Mouse (Mus musculus): ENCODE results near the gene Heatr1.
"Not testable (repeated sequence)": the region's sequence is repeated elsewhere in the genome, so short reads cannot be mapped to it uniquely, and the experiment has no call there.

Heatr1 gene

GRCm38 (mm10) chr13:12454686-12455390 is 60.0 kb downstream of the Heatr1 start:
- no peak for DNase-seq (ENCODE audit: low spot score)

- DNase-seq (ENCODE audit: low spot score), result no peak
Measured at GRCm38 (mm10) chr13:12456711-12457110, 61.9 kb downstream of the Heatr1 start.

GRCm38 (mm10) chr13:12460443-12460842 is 65.6 kb downstream of the Heatr1 start:
- DNase-seq (ENCODE audit: low spot score), result no peak

GRCm38 (mm10) chr13:12460881-12461729 is 66.3 kb downstream of the Heatr1 start:
- peak; percentile 83 for DNase-seq (ENCODE audit: low spot score)

GRCm38 (mm10) chr13:12461730-12462119 is 66.9 kb downstream of the Heatr1 start:
- DNase-seq (ENCODE audit: low spot score), result no peak

GRCm38 (mm10) chr13:12462623-12463022 is 67.8 kb downstream of the Heatr1 start:
- no peak for DNase-seq (ENCODE audit: low spot score)

- not testable (repeated sequence) for DNase-seq (ENCODE audit: low spot score)
Measured at GRCm38 (mm10) chr13:12464159-12464558, 69.3 kb downstream of the Heatr1 start.

- DNase-seq (ENCODE audit: low spot score), result no peak
Measured at GRCm38 (mm10) chr13:12464844-12465243, 70.0 kb downstream of the Heatr1 start, which contains the start of gene Lgals8. Gene Lgals8 (minus strand): TSS chr13:12464944.

GRCm38 (mm10) chr13:12468488-12468887 is 73.7 kb downstream of the Heatr1 start:
- DNase-seq (ENCODE audit: low spot score), result no peak

GRCm38 (mm10) chr13:12473724-12474378 is 79.0 kb downstream of the Heatr1 start:
- DNase-seq (ENCODE audit: low spot score), result peak; percentile 84

GRCm38 (mm10) chr13:12475239-12475638 is 80.4 kb downstream of the Heatr1 start:
- DNase-seq (ENCODE audit: low spot score), result no peak

- no peak for DNase-seq (ENCODE audit: low spot score)
Measured at GRCm38 (mm10) chr13:12476886-12477285, 82.1 kb downstream of the Heatr1 start.

- no peak for DNase-seq (ENCODE audit: low spot score)
Measured at GRCm38 (mm10) chr13:12478301-12478700, 83.5 kb downstream of the Heatr1 start.

- no peak for DNase-seq (ENCODE audit: low spot score)
Measured at GRCm38 (mm10) chr13:12479802-12480201, 85.0 kb downstream of the Heatr1 start.

- DNase-seq (ENCODE audit: low spot score), result no peak
Measured at GRCm38 (mm10) chr13:12485197-12485596, 90.4 kb downstream of the Heatr1 start.

GRCm38 (mm10) chr13:12485640-12486039 is 90.8 kb downstream of the Heatr1 start:
- DNase-seq (ENCODE audit: low spot score), result no peak
